Mouse (Mus musculus) C2C12 (cell line): Measurements from ENCODE around the gene Slc4a5.

Source experiments
- CEBPB ChIP-seq: IDR thresholded peaks from one replicate; pipeline ENCODE4 v1.6.1; 2011; ENCODE audit warnings: low read depth, mild to moderate bottlenecking, control low read depth, moderate library complexity
- CTCF ChIP-seq: IDR thresholded peaks from one replicate; pipeline ENCODE4 v1.5.1; 2011; ENCODE audit not compliant: control insufficient read depth, insufficient read depth, insufficient read length
- FOSL1 ChIP-seq: IDR thresholded peaks from one replicate; pipeline ENCODE4 v1.8.0; 2011; ENCODE audit warnings: mild to moderate bottlenecking, low read length; ENCODE audit not compliant: poor library complexity, insufficient read depth, severe bottlenecking
- MAX ChIP-seq: IDR thresholded peaks from one replicate; pipeline ENCODE4 v1.6.1; 2011; ENCODE audit warnings: mild to moderate bottlenecking, control low read depth
- MYOD1 ChIP-seq: IDR thresholded peaks from one replicate; pipeline ENCODE4 v1.6.1; 2011; ENCODE audit warnings: low read depth; ENCODE audit not compliant: control insufficient read depth, insufficient read length
- MYOG ChIP-seq: IDR thresholded peaks from one replicate; pipeline ENCODE4 v1.6.1; 2011; ENCODE audit not compliant: control insufficient read depth, insufficient read length; ENCODE audit errors: extremely low read depth
- USF1 ChIP-seq: IDR thresholded peaks from one replicate; pipeline ENCODE4 v1.6.1; 2011; ENCODE audit warnings: low read depth, mild to moderate bottlenecking, control low read depth, moderate library complexity

- TF ChIP-seq USF1 (no peak), CTCF (no peak), MYOD1 (no peak), MAX (no peak), FOSL1 (no peak), CEBPB (no peak), MYOG (no peak)
Observed at GRCm38 (mm10) chr6:83207361-83208049, 12.1 kb upstream of the Slc4a5 start.
